Mouse (Mus musculus): Measurements from ENCODE around the gene Ntrk2. TPM values are rescaled to one million over a fixed set of nuclear protein-coding genes. Genes with fewer than 3 reads are reported as not detected.

Ntrk2 gene
- polyA plus RNA-seq, 1 experiment from 2014 or later, result 146 TPM

- H3K4me2 ChIP-seq (ENCODE audit: low read length), result peak overlapping the region; percentile 33
- no peak overlapping the region for H3K9ac ChIP-seq (ENCODE audit: low read depth, low read length)
- 42% methylated on average over 16 of the region's 16 CpGs for WGBS
- H3K4me1 ChIP-seq (ENCODE audit: control insufficient read depth, insufficient read depth, low read depth, low read length), result peaks cover 5% of the 10 kb centered on the region
- no peak overlapping the region for H3K4me3 ChIP-seq (ENCODE audit: low read length)
- no peaks in the 10 kb centered on the region for H3K27me3 ChIP-seq (replicated peaks; ENCODE audit: control insufficient read depth, insufficient read depth, low read length)
- H3K36me3 ChIP-seq (ENCODE audit: control insufficient read depth, insufficient read depth, low read length), result no peaks in the 10 kb centered on the region
- H3K9me3 ChIP-seq (ENCODE audit: control insufficient read depth, low read length), result no peaks in the 10 kb centered on the region; the same call in 1 of the 2 replicates
- H3K27ac ChIP-seq (ENCODE audit: low read depth, low read length), result no peak overlapping the region
- no peak for ATAC-seq
These were observed 375.0 kb downstream of the Ntrk2 start for GRCm38 (mm10) chr13:59181188-59181947.

DNA sequence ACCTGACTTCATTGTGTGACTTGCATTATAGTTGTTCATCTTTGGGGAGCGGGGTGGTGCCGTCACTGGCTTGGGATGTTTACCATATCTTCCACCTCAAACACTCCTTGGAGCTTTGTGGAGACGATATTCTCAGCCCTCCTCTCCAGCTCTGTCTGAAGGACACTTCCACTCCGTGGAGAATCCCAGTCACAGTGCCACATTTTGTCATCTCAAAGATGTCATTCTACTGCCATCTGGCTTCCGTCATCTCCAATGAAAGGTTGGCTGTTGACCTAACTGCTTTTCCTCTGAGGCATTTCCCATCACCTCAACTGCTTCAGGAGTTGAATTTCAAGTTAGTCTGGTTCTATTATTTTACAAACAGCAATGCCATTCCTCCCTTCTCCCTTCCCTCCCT lies 376.3 kb downstream of the Ntrk2 start:
- ATAC-seq, result peak; percentile 45; the same call in 1 of the 2 replicates
- H3K4me2 ChIP-seq (ENCODE audit: low read length), result no peak overlapping the region
- no peaks in the 10 kb centered on the region; the same call in 1 of the 2 replicates for H3K9me3 ChIP-seq (ENCODE audit: control insufficient read depth, low read length)
- 54% methylated on average over 5 of the region's 5 CpGs for WGBS
- no peaks in the 10 kb centered on the region for H3K36me3 ChIP-seq (ENCODE audit: control insufficient read depth, insufficient read depth, low read length)
- no peaks in the 10 kb centered on the region for H3K27me3 ChIP-seq (replicated peaks; ENCODE audit: control insufficient read depth, insufficient read depth, low read length)
- H3K27ac ChIP-seq (ENCODE audit: low read depth, low read length), result no peak overlapping the region
- H3K4me3 ChIP-seq (ENCODE audit: low read length), result no peak overlapping the region
- peaks cover 5% of the 10 kb centered on the region for H3K4me1 ChIP-seq (ENCODE audit: control insufficient read depth, insufficient read depth, low read depth, low read length)
- H3K9ac ChIP-seq (ENCODE audit: low read depth, low read length), result no peak overlapping the region

Other genes starting within 250 kb of the Ntrk2 start
- gene Slc28a3, start 195.7 kb upstream of the Ntrk2 start, polyA plus RNA-seq (2015; fragmentation: Nextera tagmentation; extraction: Ambion mirVana), result 0.25 TPM in 2 replicates